Mouse (Mus musculus) olfactory bulb, adult 2 months (tissue): ENCODE results near the gene Ak8.

ENCODE experiments used
- CTCF ChIP-seq: fragments of 200-500 bp; IDR thresholded peaks from 2 replicates; pipeline ENCODE4 v1.5.1; 2012; ENCODE audit warnings: low read depth, mild to moderate bottlenecking, low read length, moderate library complexity; ENCODE audit not compliant: insufficient read depth
- POLR2A ChIP-seq: fragments of 200-500 bp; IDR thresholded peaks from 2 replicates; pipeline ENCODE4 v1.6.1; 2012; ENCODE audit warnings: mild to moderate bottlenecking, low read depth, low read length, moderate library complexity; ENCODE audit not compliant: insufficient read depth

GRCm38 (mm10) chr2:28755451-28755850, 55.5 kb downstream of the Ak8 start:
- TF ChIP-seq CTCF, result 0 out of 2 replicates have a peak, but pooled peaks have one; percentile 34
- no peak for TF ChIP-seq POLR2A
